Mouse (Mus musculus) cerebellum, adult 2 months (tissue): ENCODE measurements around the gene Col4a2. TPM values are rescaled to one million over a fixed set of nuclear protein-coding genes. Genes with fewer than 3 reads are reported as not detected.

Experiments
- DNase-seq, 2 experiments: peaks; one replicate each; pipeline ENCODE4 v3.0.0; 2021
- H3K27ac ChIP-seq: fragments of 200-500 bp; 2 replicates; pipeline ENCODE4 v1.5.1; 2012; ENCODE audit warnings: low read length, control low read depth, inconsistent platforms; ENCODE audit not compliant: insufficient read depth
- H3K27me3 ChIP-seq: fragments of 200-500 bp; 2 replicates; pipeline ENCODE4 v1.6.1; 2012; ENCODE audit warnings: inconsistent platforms, mild to moderate bottlenecking, low read length, moderate library complexity; ENCODE audit not compliant: control insufficient read depth, insufficient read depth
- H3K4me1 ChIP-seq: fragments of 200-500 bp; 2 replicates; pipeline ENCODE4 v1.6.1; 2011; ENCODE audit warnings: low read length; ENCODE audit not compliant: control insufficient read depth, insufficient read depth
- H3K4me3 ChIP-seq: fragments of 200-500 bp; replicated peaks from 2 replicates; pipeline ENCODE3; 2011; ENCODE audit warnings: mild to moderate bottlenecking, low read depth, low read length, control low read depth; ENCODE audit not compliant: insufficient read depth
- CTCF ChIP-seq: fragments of 200-500 bp; IDR thresholded peaks from 2 replicates; pipeline ENCODE4 v1.5.1; 2011; ENCODE audit warnings: low read depth, mild to moderate bottlenecking, control low read depth, low read length, moderate library complexity, borderline replicate concordance; ENCODE audit not compliant: insufficient read depth
- POLR2A ChIP-seq: fragments of 200-500 bp; IDR thresholded peaks from 2 replicates; pipeline ENCODE4 v1.6.1; 2011; ENCODE audit warnings: low read length, control low read depth, borderline replicate concordance; ENCODE audit not compliant: insufficient read depth
- WGBS: fragments of 180-500 bp; shearing (Covaris S2); methylation state at CpG from one replicate; pipeline ENCODE4 v1.1.7; 2018; 5-methylcytosine and 5-hydroxymethylcytosine counted together
- polyA plus RNA-seq: library from polyadenylated mRNA; depleted of rRNA; stranded (reverse); fragments of >200 nt; gene quantifications from 2 replicates; pipeline ENCODE4 v1.2.3, GENCODE M21; 2012

The Col4a2 gene
- polyA plus RNA-seq, 1 experiment = 15.0 TPM

- no peaks in the 10 kb centered on the region; the same call in 1 of the 2 replicates for H3K4me1 ChIP-seq
- H3K4me3 ChIP-seq = no peak overlapping the region
- DNase-seq = no peak
- WGBS = 30% methylated on average over 8 of the region's 8 CpGs
- TF ChIP-seq POLR2A (no peak), CTCF (no peak)
- H3K27me3 ChIP-seq = no peaks in the 10 kb centered on the region
- no peak overlapping the region for H3K27ac ChIP-seq
These were observed 87.1 kb downstream of the Col4a2 start for GRCm38 (mm10) chr8:11399706-11400105.

- no peak for TF ChIP-seq POLR2A
- TF ChIP-seq CTCF = no peak
- Histone ChIP-seq H3K27me3 (no peaks in the 10 kb centered on the region), H3K4me1 (no peaks in the 10 kb centered on the region; the same call in 1 of the 2 replicates), H3K4me3 (no peak overlapping the region), H3K27ac (no peak overlapping the region)
- WGBS = 65% methylated on average over 8 of the region's 8 CpGs
- no peak for DNase-seq
These were observed 87.6 kb downstream of the Col4a2 start for GRCm38 (mm10) chr8:11400244-11400643.

GRCm38 (mm10) chr8:11401183-11401582 is 88.6 kb downstream of the Col4a2 start:
- no peak for DNase-seq
- Histone ChIP-seq H3K27ac (no peak overlapping the region), H3K27me3 (no peaks in the 10 kb centered on the region), H3K4me3 (no peak overlapping the region), H3K4me1 (peaks cover 6% of the 10 kb centered on the region; the same call in 1 of the 2 replicates)
- 93% methylated on average over 5 of the region's 5 CpGs for WGBS
- TF ChIP-seq POLR2A (no peak), CTCF (no peak)

DNA sequence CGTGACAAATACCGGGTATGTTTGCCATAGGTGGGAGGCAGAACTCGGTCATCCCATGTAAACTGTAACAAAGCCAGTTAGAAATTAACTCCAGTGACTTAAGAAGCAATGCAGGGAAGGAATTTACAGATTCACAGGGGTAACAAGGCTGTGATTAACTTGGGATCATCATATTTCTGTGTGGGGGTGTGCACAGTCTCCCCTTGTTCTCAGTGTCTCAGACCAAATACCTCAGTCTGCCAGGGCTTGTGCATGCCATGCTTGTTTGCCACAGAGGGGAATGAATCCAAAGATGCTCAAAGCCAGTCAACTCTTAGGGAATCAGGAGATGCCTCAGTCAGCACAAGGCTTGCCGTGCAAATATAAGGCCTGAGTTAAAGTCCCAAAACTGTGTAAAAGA is 89.6 kb downstream of the Col4a2 start:
- H3K27me3 ChIP-seq = no peaks in the 10 kb centered on the region
- no peak for DNase-seq
- peaks cover 6% of the 10 kb centered on the region; the same call in 1 of the 2 replicates for H3K4me1 ChIP-seq
- WGBS = 93% methylated on average over 4 of the region's 4 CpGs
- no peak overlapping the region for H3K4me3 ChIP-seq
- no peak for TF ChIP-seq POLR2A
- TF ChIP-seq CTCF = no peak
- no peak overlapping the region for H3K27ac ChIP-seq

- Histone ChIP-seq H3K4me1 (peaks cover 6% of the 10 kb centered on the region; the same call in 1 of the 2 replicates), H3K27me3 (no peaks in the 10 kb centered on the region), H3K4me3 (no peak overlapping the region), H3K27ac (no peak overlapping the region)
- 97% methylated on average over 9 of the region's 9 CpGs for WGBS
- no peak for DNase-seq
- TF ChIP-seq CTCF (no peak), POLR2A (no peak)
These were observed 91.2 kb downstream of the Col4a2 start for GRCm38 (mm10) chr8:11403813-11404212.

GRCm38 (mm10) chr8:11404614-11405013 is 92.0 kb downstream of the Col4a2 start:
- no peak for TF ChIP-seq CTCF
- no peak for TF ChIP-seq POLR2A
- Histone ChIP-seq H3K27me3 (no peaks in the 10 kb centered on the region), H3K4me1 (peaks cover 6% of the 10 kb centered on the region; the same call in 1 of the 2 replicates), H3K27ac (no peak overlapping the region), H3K4me3 (no peak overlapping the region)
- 71% methylated on average over 4 of the region's 4 CpGs for WGBS
- DNase-seq = no peak

GRCm38 (mm10) chr8:11405722-11406481 is 93.3 kb downstream of the Col4a2 start:
- peak in 1 of 2 experiments; percentile 45 for DNase-seq
- Histone ChIP-seq H3K4me3 (no peak overlapping the region), H3K4me1 (peaks cover 6% of the 10 kb centered on the region; the same call in 1 of the 2 replicates), H3K27me3 (no peaks in the 10 kb centered on the region), H3K27ac (0 out of 2 replicates have a peak overlapping the region, but pooled peaks have one; percentile 24)
- TF ChIP-seq POLR2A (no peak), CTCF (no peak)
- WGBS = 42% methylated on average over 13 of the region's 13 CpGs

DNA sequence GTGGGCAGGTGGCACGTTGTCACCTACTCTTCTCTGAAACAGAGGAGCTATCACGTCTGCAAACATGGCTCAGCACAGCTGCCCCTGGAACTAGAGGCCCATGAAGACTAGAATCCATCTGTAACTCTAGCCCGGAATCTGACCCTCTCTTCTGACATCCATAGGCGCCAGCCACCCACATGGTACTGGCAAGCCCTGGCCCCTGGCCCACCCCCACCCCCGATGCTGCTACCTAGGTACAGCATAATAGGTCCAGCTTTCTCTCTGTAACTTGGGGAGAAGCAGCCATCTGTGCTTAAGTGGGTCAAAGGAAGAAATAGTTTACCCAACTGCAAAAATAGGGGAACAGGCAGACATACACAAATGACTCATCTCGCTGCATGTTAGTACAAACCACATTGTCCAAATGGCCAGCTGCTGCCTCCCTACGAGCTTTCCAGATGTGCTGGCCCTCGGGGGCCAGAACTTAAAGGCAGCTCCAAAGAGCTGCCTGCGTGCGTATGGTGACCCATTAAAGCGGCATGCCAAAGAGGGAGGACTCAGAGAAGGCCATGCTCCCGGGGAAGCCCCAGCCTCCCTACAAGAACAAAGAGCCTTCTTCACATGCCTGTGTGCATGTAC is 99.0 kb downstream of the Col4a2 start:
- no peak for DNase-seq

More for the DNA sequence above, 99.0 kb downstream of the Col4a2 start:
- no peak overlapping the region for H3K4me3 ChIP-seq
- 59% methylated on average over 12 of the region's 12 CpGs for WGBS
- H3K4me1 ChIP-seq = peaks cover 10% of the 10 kb centered on the region
- TF ChIP-seq POLR2A (no peak), CTCF (no peak)
- no peak overlapping the region for H3K27ac ChIP-seq
- H3K27me3 ChIP-seq = no peaks in the 10 kb centered on the region
